Mouse (Mus musculus): ENCODE data around the gene Nipal4. TPM values are rescaled to one million over a fixed set of nuclear protein-coding genes. Genes with fewer than 3 reads are reported as not detected.
A peak's percentile ranks its signal among the peaks of the same experiment; 100 is the strongest.

The Nipal4 gene
- polyA plus RNA-seq, 1 experiment from 2014 or later, result 1.4 TPM

DNA sequence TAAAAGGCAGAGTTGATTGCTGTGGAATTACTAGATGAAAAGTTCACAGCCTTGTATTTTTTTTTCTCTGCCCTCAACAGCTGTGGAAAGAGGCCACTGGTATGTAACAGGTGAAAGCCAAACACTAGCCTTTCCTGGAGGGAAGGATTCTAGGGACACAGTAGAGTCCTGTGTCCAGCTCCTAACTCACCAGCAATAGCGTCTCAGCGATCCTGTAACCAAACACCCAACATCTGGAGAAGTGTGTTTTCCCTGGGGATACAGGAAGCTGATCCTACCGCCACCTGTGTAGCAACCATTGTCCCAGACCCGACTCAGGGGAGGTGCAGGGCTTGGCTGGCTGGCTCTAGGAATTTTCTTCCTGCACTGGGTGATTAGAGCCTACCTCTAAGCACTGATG, 46.7 kb downstream of the Nipal4 start:
- no peak overlapping the region for H3K9ac ChIP-seq (replicated peaks; ENCODE audit: low read length)
- no peaks in the 10 kb centered on the region for H3K27me3 ChIP-seq (ENCODE audit: insufficient read depth, low read length)
- H3K4me3 ChIP-seq (ENCODE audit: low read length), result no peak overlapping the region
- 0 out of 2 replicates have a peak overlapping the region, but pooled peaks have one; percentile 21 for H3K27ac ChIP-seq (ENCODE audit: low read length)
- no peak overlapping the region for H3K4me2 ChIP-seq (replicated peaks; ENCODE audit: low read depth, low read length)
- no peaks in the 10 kb centered on the region for H3K9me3 ChIP-seq (ENCODE audit: low read length)
- 9% methylated on average over 4 of the region's 4 CpGs for WGBS
- H3K4me1 ChIP-seq (ENCODE audit: insufficient read depth, low read length), result peaks cover 17% of the 10 kb centered on the region; the same call in 1 of the 2 replicates
- peak; percentile 81 for ATAC-seq (ENCODE audit: low FRiP score, low TSS enrichment)
- peaks cover 29% of the 10 kb centered on the region for H3K36me3 ChIP-seq (ENCODE audit: insufficient read depth, low read length)

DNA sequence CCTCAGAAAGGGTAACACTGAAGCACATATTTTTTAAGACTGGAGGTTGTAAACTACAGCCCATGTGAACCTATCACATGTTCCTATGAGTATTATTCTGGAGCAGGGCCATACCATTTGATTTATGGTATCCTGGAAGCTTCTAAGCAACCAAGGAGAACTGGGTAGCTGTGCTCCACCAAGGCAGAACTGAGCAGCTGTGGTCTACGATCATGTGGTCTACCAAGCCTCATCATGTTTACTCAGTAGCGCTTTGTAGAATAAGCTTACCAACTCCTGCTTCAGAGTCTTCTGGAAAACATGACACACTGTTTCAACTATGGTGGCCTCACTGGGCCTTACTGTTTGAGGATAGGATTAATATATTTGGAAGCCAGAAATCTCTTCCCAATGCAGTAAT, 49.8 kb downstream of the Nipal4 start:
- Histone ChIP-seq H3K36me3 (ENCODE audit: insufficient read depth, low read length) (peaks cover 15% of the 10 kb centered on the region; the same call in 1 of the 2 replicates), H3K27ac (ENCODE audit: low read length) (no peak overlapping the region), H3K4me1 (ENCODE audit: insufficient read depth, low read length) (peaks cover 17% of the 10 kb centered on the region; the same call in 1 of the 2 replicates), H3K4me3 (ENCODE audit: low read length) (no peak overlapping the region), H3K9ac (replicated peaks; ENCODE audit: low read length) (no peak overlapping the region), H3K4me2 (replicated peaks; ENCODE audit: low read depth, low read length) (no peak overlapping the region), H3K9me3 (ENCODE audit: low read length) (no peaks in the 10 kb centered on the region), H3K27me3 (ENCODE audit: insufficient read depth, low read length) (no peaks in the 10 kb centered on the region)
- WGBS, result 58% methylated on average over 2 of the region's 2 CpGs
- ATAC-seq (ENCODE audit: low FRiP score, low TSS enrichment), result peak; percentile 40; the same call in 1 of the 2 replicates

DNA sequence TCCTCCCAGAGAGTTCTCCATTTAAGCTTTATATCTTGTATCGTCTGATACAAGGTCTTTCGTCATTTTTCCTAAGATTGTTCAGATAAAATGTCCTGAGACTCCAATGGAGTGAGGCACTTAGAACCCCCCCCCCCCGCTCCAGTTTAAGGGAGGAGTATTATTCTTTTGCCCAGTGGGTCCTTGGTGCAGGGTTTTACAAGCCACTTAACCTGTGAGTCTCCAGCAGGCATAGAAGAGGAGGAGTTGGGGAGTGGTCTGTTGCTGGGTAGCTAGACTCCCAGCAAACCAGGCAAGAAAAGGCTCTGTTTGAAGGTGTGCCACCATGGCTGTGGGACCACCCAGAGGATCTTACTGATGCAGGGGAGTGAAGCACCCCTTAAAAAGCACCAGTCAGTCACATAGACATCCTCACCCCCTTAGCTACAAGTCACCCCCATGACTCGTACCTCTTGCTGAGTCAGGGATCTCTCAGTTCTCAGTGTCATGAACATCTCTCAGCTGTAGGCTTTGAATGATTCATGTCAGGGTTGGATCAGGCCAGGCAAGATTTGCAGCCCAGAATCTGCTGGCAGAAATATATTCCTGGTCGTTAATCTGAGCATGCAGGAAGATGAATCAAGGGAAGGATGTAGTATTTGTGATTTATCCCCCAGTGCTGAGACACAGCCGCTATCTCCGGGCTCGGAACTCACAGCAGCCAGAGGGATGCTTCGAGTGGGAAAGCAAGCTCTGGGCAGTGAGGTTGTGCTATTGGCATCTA, 50.7 kb downstream of the Nipal4 start:
- H3K27ac ChIP-seq (ENCODE audit: low read length), result no peak overlapping the region
- H3K4me1 ChIP-seq (ENCODE audit: insufficient read depth, low read length), result peaks cover 17% of the 10 kb centered on the region; the same call in 1 of the 2 replicates
- H3K4me2 ChIP-seq (replicated peaks; ENCODE audit: low read depth, low read length), result no peak overlapping the region
- ATAC-seq (ENCODE audit: low FRiP score, low TSS enrichment), result no peak; the same call in 1 of the 2 replicates
- H3K9me3 ChIP-seq (ENCODE audit: low read length), result no peaks in the 10 kb centered on the region
- no peak overlapping the region for H3K9ac ChIP-seq (replicated peaks; ENCODE audit: low read length)
- WGBS, result 36% methylated on average over 9 of the region's 9 CpGs
- H3K4me3 ChIP-seq (ENCODE audit: low read length), result no peak overlapping the region
- peaks cover 8% of the 10 kb centered on the region; the same call in 1 of the 2 replicates for H3K36me3 ChIP-seq (ENCODE audit: insufficient read depth, low read length)
- no peaks in the 10 kb centered on the region for H3K27me3 ChIP-seq (ENCODE audit: insufficient read depth, low read length)

DNA sequence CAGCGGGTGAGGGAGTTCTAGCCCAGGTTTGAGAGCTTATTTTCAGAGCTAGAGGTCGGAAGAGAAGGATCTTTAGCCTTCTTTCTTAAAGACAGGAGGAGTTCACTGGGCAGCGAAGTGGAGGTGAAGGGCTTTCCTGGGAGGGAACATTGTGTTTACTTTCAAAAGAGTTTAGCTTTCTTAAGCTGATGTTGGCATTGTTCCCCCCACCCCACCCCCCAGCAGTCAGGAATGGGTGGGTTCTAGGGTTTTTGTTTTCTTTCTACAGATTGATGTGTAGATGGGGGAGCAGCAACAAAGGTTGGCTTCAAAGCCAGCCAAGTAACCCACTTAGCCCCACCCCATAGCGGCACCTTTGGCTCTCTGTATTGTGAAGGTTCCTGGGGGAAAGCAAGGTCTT, 51.3 kb downstream of the Nipal4 start:
- Histone ChIP-seq H3K4me1 (ENCODE audit: insufficient read depth, low read length) (peaks cover 17% of the 10 kb centered on the region; the same call in 1 of the 2 replicates), H3K9ac (replicated peaks; ENCODE audit: low read length) (no peak overlapping the region), H3K27me3 (ENCODE audit: insufficient read depth, low read length) (no peaks in the 10 kb centered on the region), H3K4me3 (ENCODE audit: low read length) (no peak overlapping the region), H3K36me3 (ENCODE audit: insufficient read depth, low read length) (peaks cover 8% of the 10 kb centered on the region; the same call in 1 of the 2 replicates), H3K27ac (ENCODE audit: low read length) (no peak overlapping the region), H3K9me3 (ENCODE audit: low read length) (no peaks in the 10 kb centered on the region), H3K4me2 (replicated peaks; ENCODE audit: low read depth, low read length) (no peak overlapping the region)
- 70% methylated on average over 4 of the region's 4 CpGs for WGBS
- ATAC-seq (ENCODE audit: low FRiP score, low TSS enrichment), result no peak

DNA sequence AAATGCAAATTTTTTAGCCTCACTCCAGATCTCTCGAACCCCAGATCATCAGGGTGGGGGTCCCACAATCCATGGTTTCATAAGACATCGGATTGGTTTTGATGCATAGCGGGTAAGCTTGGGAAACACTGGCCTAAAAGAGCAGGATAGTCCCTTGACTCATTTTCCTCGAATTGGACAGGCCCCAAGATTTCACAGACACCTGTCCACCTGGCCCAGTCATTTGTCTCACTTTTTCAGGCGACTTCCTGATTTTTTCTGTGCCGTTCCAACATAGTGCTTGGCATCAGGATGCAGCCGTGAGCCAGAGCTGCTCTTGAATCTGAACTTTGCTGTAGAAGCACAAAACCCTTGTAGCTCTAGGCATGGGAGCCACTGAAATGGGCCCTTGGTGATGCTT, 52.1 kb downstream of the Nipal4 start:
- no peak overlapping the region for H3K4me3 ChIP-seq (ENCODE audit: low read length)
- H3K9ac ChIP-seq (replicated peaks; ENCODE audit: low read length), result no peak overlapping the region
- no peaks in the 10 kb centered on the region for H3K27me3 ChIP-seq (ENCODE audit: insufficient read depth, low read length)
- H3K4me1 ChIP-seq (ENCODE audit: insufficient read depth, low read length), result peaks cover 14% of the 10 kb centered on the region; the same call in 1 of the 2 replicates
- no peaks in the 10 kb centered on the region for H3K9me3 ChIP-seq (ENCODE audit: low read length)
- no peak for ATAC-seq (ENCODE audit: low FRiP score, low TSS enrichment)
- peaks cover 8% of the 10 kb centered on the region; the same call in 1 of the 2 replicates for H3K36me3 ChIP-seq (ENCODE audit: insufficient read depth, low read length)
- WGBS, result 89% methylated on average over 7 of the region's 7 CpGs
- H3K27ac ChIP-seq (ENCODE audit: low read length), result no peak overlapping the region
- no peak overlapping the region for H3K4me2 ChIP-seq (replicated peaks; ENCODE audit: low read depth, low read length)

DNA sequence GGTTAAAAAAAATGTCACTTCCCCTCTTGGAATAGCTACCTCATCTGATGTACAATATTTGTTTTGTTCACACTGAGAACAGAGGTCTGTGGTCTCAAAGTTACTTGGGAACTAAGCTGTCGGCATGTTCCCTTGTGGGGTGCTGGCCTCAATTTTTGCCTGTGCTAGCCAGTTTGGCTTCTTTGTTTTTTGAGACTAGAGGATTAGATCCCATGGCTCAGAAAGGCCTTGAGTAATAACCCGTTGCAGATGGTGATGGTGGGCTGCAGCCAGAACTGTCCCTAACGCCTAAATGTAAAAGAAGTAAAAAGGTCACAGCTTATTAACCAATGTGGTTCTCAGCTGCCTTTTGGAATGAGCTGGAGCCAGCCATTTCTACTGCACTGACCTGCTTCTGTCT, 53.1 kb downstream of the Nipal4 start:
- ATAC-seq (ENCODE audit: low FRiP score, low TSS enrichment), result no peak
- no peaks in the 10 kb centered on the region for H3K9me3 ChIP-seq (ENCODE audit: low read length)
- 80% methylated on average over 3 of the region's 3 CpGs for WGBS
- no peak overlapping the region for H3K4me2 ChIP-seq (replicated peaks; ENCODE audit: low read depth, low read length)
- no peak overlapping the region for H3K9ac ChIP-seq (replicated peaks; ENCODE audit: low read length)
- H3K4me3 ChIP-seq (ENCODE audit: low read length), result no peak overlapping the region
- H3K27ac ChIP-seq (ENCODE audit: low read length), result no peak overlapping the region
- peaks cover 14% of the 10 kb centered on the region; the same call in 1 of the 2 replicates for H3K4me1 ChIP-seq (ENCODE audit: insufficient read depth, low read length)
- H3K27me3 ChIP-seq (ENCODE audit: insufficient read depth, low read length), result no peaks in the 10 kb centered on the region
- H3K36me3 ChIP-seq (ENCODE audit: insufficient read depth, low read length), result peaks cover 6% of the 10 kb centered on the region; the same call in 1 of the 2 replicates

DNA sequence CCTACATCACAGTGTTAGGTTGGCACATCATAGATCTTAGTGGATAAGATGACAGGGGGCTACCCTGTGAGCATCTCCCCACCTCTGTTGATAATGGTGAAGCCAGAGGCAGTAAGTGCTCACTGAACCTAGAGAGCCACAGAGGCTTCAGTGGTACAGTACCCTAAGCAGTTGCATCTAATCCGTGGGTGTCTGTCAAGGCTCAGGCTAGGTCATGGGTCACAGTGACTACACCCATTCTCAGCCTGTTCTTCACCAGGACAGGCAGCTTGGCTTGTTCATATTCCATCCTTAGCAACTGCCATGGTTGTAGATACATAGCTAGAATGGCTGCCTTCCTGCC, 55.4 kb downstream of the Nipal4 start:
- Histone ChIP-seq H3K27me3 (ENCODE audit: insufficient read depth, low read length) (no peaks in the 10 kb centered on the region), H3K9me3 (ENCODE audit: low read length) (no peaks in the 10 kb centered on the region), H3K9ac (replicated peaks; ENCODE audit: low read length) (no peak overlapping the region), H3K4me3 (ENCODE audit: low read length) (no peak overlapping the region), H3K4me2 (replicated peaks; ENCODE audit: low read depth, low read length) (no peak overlapping the region), H3K27ac (ENCODE audit: low read length) (no peak overlapping the region), H3K4me1 (ENCODE audit: insufficient read depth, low read length) (peaks cover 6% of the 10 kb centered on the region; the same call in 1 of the 2 replicates), H3K36me3 (ENCODE audit: insufficient read depth, low read length) (peaks cover 11% of the 10 kb centered on the region; the same call in 1 of the 2 replicates)
- no peak for ATAC-seq (ENCODE audit: low FRiP score, low TSS enrichment)
- WGBS, result 72% methylated on average over 1 of the region's 1 CpGs

DNA sequence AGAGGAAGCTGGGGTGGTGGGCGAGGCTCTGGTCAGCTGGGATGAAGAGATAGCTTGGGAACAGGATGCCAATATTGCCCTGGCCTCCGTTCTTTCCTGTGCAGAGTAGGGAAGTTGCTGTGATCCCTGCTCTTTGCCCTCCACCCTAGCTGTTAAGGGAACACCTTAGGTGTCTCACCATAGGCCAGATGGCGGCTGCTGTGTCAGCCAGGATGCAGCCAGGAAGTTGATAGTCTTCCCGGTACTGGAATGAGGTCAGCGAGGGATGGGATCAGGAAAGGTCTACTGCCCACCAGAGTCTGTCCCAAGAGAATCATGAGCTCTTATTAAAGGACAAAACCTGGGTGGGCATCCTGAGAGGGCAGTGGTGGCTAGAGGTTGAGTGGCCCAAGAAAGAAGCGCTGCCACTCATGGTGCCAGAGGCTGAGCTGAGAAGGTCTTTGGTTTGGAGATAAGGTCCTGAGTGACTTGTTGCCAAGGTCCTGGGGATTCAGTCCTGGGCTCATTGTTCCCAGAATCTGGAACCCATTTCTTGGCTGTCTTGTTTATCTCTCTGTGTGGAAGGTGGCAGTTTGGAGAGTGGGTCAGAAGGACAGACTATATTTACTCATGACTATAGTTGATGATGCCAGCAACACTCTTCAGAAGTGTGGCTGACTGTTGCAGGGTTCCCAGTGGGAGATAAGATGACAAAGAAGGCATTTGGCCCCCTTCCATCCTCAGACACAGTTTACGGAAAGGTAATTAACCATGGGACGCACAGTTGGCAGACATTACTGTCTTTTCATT, 56.0 kb downstream of the Nipal4 start:
- H3K9ac ChIP-seq (replicated peaks; ENCODE audit: low read length), result no peak overlapping the region
- H3K4me1 ChIP-seq (ENCODE audit: insufficient read depth, low read length), result peaks cover under 1% of the 10 kb centered on the region; the same call in 1 of the 2 replicates
- no peak for ATAC-seq (ENCODE audit: low FRiP score, low TSS enrichment)
- peaks cover 13% of the 10 kb centered on the region; the same call in 1 of the 2 replicates for H3K36me3 ChIP-seq (ENCODE audit: insufficient read depth, low read length)
- H3K4me3 ChIP-seq (ENCODE audit: low read length), result no peak overlapping the region
- H3K9me3 ChIP-seq (ENCODE audit: low read length), result no peaks in the 10 kb centered on the region
- WGBS, result 68% methylated on average over 8 of the region's 8 CpGs
- no peak overlapping the region for H3K4me2 ChIP-seq (replicated peaks; ENCODE audit: low read depth, low read length)
- H3K27ac ChIP-seq (ENCODE audit: low read length), result no peak overlapping the region
- H3K27me3 ChIP-seq (ENCODE audit: insufficient read depth, low read length), result no peaks in the 10 kb centered on the region

DNA sequence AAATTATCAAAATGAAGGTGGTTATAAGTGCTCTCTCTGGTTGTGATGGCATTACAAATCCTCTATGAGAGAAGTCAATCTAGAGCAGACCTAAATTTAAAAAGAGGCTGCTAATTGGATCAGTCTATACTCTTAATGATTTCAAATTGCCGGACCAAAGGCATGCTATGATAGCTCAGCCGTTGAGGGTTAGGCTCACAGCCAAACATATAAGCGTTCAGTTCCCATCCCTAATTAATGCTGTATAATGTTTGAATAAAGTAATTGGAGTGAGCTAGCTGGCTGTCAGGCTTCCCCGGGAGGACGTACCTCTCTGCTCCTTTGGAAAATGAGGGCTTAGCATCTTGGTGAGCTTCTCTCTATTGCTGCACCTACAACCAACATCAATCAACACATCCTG, 57.1 kb downstream of the Nipal4 start:
- no peak for ATAC-seq (ENCODE audit: low FRiP score, low TSS enrichment)
- Histone ChIP-seq H3K4me2 (replicated peaks; ENCODE audit: low read depth, low read length) (no peak overlapping the region), H3K36me3 (ENCODE audit: insufficient read depth, low read length) (peaks cover 12% of the 10 kb centered on the region; the same call in 1 of the 2 replicates), H3K27me3 (ENCODE audit: insufficient read depth, low read length) (no peaks in the 10 kb centered on the region), H3K9ac (replicated peaks; ENCODE audit: low read length) (no peak overlapping the region), H3K9me3 (ENCODE audit: low read length) (no peaks in the 10 kb centered on the region), H3K4me3 (ENCODE audit: low read length) (no peak overlapping the region), H3K4me1 (ENCODE audit: insufficient read depth, low read length) (no peaks in the 10 kb centered on the region), H3K27ac (ENCODE audit: low read length) (no peak overlapping the region)
- 91% methylated on average over 5 of the region's 5 CpGs for WGBS
